Mouse (Mus musculus): ENCODE results near the gene Tro.

The Tro gene

DNA sequence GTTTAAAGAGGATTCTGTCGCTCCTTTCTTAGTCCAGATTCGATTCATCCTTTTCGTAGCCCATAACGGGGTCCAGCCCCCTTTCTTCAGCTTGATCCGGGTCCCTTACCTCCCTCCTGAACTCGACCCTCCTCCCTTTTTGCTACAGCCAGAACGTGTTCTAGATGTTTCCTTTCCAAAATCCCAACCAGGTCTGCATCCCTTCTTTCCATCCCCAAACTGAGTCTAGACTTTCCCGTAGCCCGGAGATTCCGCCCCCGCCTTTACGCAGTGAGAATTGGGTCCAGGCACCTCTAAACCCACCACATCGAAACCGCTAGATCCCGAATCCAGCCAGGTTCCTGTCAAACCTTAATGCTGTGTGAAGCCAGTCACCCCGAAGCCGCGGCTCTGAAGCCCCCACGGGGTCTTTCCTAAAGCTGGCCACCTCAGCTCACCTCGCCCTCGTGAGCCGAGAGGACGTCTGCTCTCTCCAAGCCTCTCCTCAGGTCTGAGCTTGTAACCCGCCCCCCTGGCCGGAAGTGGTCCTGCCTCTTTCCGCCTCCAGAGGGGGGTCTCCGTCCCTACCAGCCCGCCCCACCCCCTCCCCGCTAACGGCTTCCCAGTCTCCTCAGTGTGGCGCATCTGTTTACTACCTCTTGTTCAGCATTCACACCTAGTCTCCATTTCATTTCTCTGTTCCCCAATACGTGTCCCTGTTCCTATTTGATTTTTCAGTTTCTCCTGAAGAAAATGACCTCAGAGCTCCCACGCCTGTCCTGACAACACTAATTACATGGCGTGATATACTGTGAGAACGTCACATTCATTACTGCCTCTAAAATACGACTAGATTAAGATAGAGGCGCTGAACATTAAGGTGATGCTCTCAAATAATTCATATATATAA, at the start of gene Tro:
Tro (minus strand) TSS at position 676 of the 889 bp plus-strand sequence.
- DNase-seq (ENCODE audit: low read depth, low spot score), result peak; percentile 60

DNA sequence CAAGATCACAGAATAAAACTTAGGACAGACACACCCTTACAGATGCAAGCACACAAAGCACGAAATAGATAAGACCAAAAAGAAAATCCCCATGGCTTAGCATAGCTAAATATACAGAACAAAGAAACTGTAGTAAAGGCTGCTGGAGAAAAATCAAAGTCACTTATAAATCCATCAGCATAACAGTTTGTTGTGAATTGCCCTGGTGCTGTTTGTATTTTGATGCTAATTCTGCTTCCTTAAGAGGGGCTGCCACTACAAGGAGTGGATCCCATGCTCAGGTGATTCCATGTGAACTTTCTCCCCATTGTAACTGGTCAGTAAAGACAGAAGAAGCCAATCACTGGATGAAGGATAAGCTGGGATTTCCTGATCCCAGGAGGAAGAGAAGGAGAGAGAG, 20.1 kb upstream of the Tro start:
- no peak for DNase-seq (ENCODE audit: low read depth, low spot score)

DNA sequence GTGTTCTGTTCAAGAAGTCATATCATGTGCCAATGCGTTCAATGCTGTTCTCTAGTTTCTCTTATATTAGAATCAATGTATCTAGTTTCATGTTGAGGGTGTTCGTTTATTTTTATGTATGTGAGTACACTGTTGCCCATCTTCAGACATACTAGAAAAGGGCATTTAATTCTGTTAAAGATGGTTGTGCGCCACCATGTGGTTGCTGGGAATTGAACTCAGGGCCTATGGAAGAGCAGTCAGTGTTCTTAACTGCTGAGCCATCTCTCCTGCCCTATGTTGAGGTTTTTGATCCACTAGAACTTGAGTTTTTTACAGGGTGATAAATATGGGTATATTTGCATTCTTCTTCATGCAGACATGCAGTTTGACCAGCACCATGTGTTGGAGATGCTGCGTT, 5.4 kb upstream of the Tro start:
- no peak for DNase-seq (ENCODE audit: low read depth, low spot score)

DNA sequence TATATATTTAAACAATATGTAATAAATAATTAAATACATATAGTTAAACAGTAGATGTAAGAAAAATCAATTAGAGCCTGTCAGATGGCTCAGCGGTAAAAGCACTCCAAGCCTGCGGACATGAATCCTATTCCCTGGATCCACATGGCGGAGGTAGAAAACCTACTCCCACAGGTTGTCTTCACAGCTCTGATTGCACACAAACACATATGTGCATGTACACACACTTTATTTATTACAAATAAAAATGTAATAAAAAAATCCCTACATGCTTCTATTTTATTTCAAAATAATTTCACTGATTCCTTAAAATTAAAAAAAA, 375 bp upstream of the Tro start:
- no peak for DNase-seq (ENCODE audit: low read depth, low spot score)

DNA sequence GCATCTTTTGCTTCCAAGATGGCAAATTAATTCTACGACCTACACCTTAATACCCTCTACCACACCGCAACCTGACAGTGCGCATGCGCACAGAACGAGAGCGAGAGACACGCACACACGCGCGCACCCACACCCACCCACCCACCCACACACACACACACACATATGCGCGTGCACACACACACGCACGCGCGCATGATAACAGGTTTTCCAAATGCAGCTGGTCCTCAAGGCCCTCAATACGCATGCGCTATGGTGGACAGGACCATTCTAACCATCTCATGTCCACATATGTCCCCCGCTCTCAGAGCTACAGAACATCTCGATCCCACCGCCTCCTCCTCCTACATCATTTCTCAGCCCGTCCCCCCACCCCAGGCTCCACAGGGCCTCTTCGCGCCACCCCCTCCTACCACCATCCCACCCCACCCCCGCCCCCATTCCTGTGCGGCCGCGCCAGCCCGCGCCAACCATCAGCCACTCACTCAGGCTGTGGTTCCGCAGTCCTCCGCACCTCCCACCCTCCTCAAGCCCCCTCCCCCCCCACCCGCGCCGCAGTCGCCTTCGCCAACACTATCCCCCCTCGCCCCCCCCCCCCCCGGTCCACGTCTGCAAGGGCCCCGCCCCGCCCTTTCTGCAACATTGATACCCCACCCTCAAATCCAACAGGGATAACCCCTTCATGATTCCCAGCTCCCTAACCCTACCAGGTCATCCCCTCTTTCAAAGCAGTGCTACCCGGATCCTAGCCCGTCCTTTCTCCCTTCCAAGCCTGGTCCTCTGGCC, 1.1 kb downstream of the Tro start:
- DNase-seq (ENCODE audit: low read depth, low spot score), result no peak

DNA sequence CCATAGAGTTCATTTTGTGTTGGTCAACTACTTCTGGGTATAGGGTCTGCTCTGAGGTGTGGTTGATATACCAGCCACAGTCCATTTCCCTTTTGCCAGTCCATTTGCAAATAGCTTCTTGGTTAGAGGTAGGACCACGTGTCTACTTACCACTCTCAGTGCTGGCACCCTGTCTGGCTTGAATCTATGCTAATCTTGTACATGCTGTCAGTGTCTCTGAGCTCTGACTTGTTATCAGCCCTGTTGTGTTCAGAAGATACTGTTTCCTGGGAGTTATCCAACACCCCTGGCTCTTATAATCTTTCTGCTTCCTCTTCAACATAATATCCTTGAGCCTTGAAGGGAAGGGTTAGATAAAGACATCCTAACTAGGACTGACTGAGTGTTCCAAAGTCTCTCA, 21.0 kb downstream of the Tro start:
- DNase-seq (ENCODE audit: low read depth, low spot score), result no peak

DNA sequence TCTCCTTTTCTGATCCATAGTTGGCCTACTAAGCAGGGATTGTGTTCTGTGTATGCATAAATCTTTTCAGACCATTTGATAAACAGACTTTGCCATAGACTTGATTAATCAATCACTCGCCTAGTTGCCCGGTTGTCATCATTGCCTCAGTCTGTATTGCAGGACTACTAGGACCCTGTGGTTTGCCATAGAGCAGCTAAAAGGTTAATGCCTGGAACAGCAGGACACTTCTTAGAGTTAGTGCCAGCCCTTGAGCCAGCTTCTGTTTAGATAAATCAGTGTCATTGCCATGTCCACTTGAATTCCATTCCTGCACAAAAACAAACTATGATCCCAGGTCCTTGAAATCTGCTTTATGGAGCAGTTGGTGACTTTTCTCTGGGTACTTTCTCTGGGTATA, 58.5 kb downstream of the Tro start:
- no peak for DNase-seq (ENCODE audit: low read depth, low spot score)

Data from brain, embryonic 18.5 days (tissue).